9 mouse cellular contexts compared by ENCODE assay signal in the genomic region with DNA sequence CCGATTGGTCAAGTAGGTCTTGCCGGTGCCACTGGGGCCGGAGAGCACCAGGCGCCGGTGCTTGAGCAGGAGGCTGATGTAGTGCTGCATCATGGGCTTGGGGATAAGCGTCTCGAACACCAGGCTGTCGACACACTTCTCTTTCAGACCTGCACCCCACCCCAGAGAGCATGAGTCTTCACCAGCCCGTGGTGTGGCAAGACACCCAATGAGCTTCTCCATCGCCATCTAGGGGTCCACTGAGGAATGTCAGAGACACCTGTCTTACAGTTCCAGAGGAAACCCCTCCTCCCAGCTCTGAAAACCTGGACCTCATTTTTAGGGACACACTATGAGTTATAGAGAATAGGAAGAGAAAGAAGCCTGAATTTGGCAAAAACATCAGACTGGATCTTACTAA. TPM values are rescaled to one million over a fixed set of nuclear protein-coding genes. Genes with fewer than 3 reads are reported as not detected.
A peak's percentile ranks its signal among the peaks of the same experiment; 100 is the strongest.
DNase-seq lines count a peak whose midpoint lies in the region; ATAC-seq and TF ChIP-seq lines count a peak whose summit lies in the region.
"Had no signal": no experiment of that assay in that cellular context is flagged by ENCODE, and none has a peak within 500 bp of the region (broad histone marks: within the 10 kb centered on the region; RNA-seq: fewer than 3 reads in every experiment).

No protein-coding gene starts in this region.

- whole genome bisulfite sequencing in forebrain, embryonic 13.5 days = 85% methylated on average over 10 of the region's 10 CpGs
- WGBS in forebrain, embryonic 10.5 days = 89% methylated on average over 10 of the region's 10 CpGs
- 76% methylated on average over 10 of the region's 10 CpGs for WGBS in liver, adult 2 months
- WGBS in liver, embryonic 12.5 days (ENCODE audit: insufficient replicate concordance) = 61% methylated on average over 10 of the region's 10 CpGs

- ATAC-seq in forebrain, embryonic 13.5 days = peak; percentile 36; the same call in 1 of the 2 replicates
- no peak for ATAC-seq in liver, embryonic 12.5 days

- TF ChIP-seq POLR2A in liver, adult 2 months (IDR thresholded peaks at IDR 0.05; ENCODE audit: extremely low read depth, insufficient read depth, low read length) = no peak
- TF ChIP-seq POLR2A in bone marrow macrophage, adult 2 months (IDR thresholded peaks at IDR 0.05; ENCODE audit: borderline replicate concordance, low read depth, low read length) = no peak

- H3K79me2 ChIP-seq in liver, adult 2 months (ENCODE audit: control insufficient read depth, insufficient read depth, low read length) = no peaks in the 10 kb centered on the region

- H3K9ac ChIP-seq in forebrain, embryonic 13.5 days = no peak overlapping the region
- H3K9ac ChIP-seq in liver, adult 2 months (ENCODE audit: low read depth, low read length) = no peak overlapping the region
- no peak overlapping the region for H3K9ac ChIP-seq in liver, embryonic 12.5 days
- H3K9ac ChIP-seq: heart, embryonic 15.5 days had no signal

- no peak for DNase-seq in forebrain, embryonic 10.5 days (ENCODE audit: extremely low spot score, low spot score)
- DNase-seq in liver, adult 2 months (ENCODE audit: extremely low read depth, low read depth, low spot score) = no peak
- DNase-seq in lung, postnatal 14 days = peak; percentile 16
- DNase-seq in urinary bladder, adult 18-20 months (ENCODE audit: low spot score in 2 of 2) = no peak
- DNase-seq in layer of hippocampus, adult 9-11 months = no peak

- no peaks in the 10 kb centered on the region for H3K4me1 ChIP-seq in forebrain, embryonic 13.5 days
- H3K4me1 ChIP-seq in forebrain, embryonic 10.5 days = no peaks in the 10 kb centered on the region
- H3K4me1 ChIP-seq in liver, adult 2 months (ENCODE audit: control insufficient read depth, insufficient read depth, low read length) = no peaks in the 10 kb centered on the region
- no peaks in the 10 kb centered on the region for H3K4me1 ChIP-seq in liver, embryonic 12.5 days
- H3K4me1 ChIP-seq in bone marrow macrophage, adult 2 months (ENCODE audit: control insufficient read depth, insufficient read depth, low read length) = no peaks in the 10 kb centered on the region
- H3K4me1 ChIP-seq: heart, embryonic 15.5 days had no signal

- H3K4me2 ChIP-seq in forebrain, embryonic 13.5 days = no peak overlapping the region
- H3K4me2 ChIP-seq in liver, embryonic 12.5 days = no peak overlapping the region
- H3K4me2 ChIP-seq: heart, embryonic 15.5 days had no signal

- peak; percentile 52 for TF ChIP-seq CTCF in liver, adult 2 months (IDR thresholded peaks at IDR 0.05; ENCODE audit: low read depth, low read length)
- 0 out of 2 replicates have a peak, but pooled peaks have one; percentile 15 for TF ChIP-seq CTCF in bone marrow macrophage, adult 2 months (IDR thresholded peaks at IDR 0.05; ENCODE audit: low read depth, low read length)

- peaks cover 85% of the 10 kb centered on the region for H3K36me3 ChIP-seq in forebrain, embryonic 13.5 days (ENCODE audit: poor library complexity, severe bottlenecking)
- peaks cover 97% of the 10 kb centered on the region for H3K36me3 ChIP-seq in forebrain, embryonic 10.5 days (replicated peaks)
- H3K36me3 ChIP-seq in liver, adult 2 months (ENCODE audit: control insufficient read depth, insufficient read depth, low read length) = no peaks in the 10 kb centered on the region
- peaks cover 48% of the 10 kb centered on the region for H3K36me3 ChIP-seq in liver, embryonic 12.5 days

- no peak overlapping the region for H3K4me3 ChIP-seq in forebrain, embryonic 13.5 days
- H3K4me3 ChIP-seq in forebrain, embryonic 10.5 days = no peak overlapping the region
- H3K4me3 ChIP-seq in liver, adult 2 months (ENCODE audit: insufficient read depth, low read depth, low read length) = no peak overlapping the region
- H3K4me3 ChIP-seq in liver, embryonic 12.5 days = no peak overlapping the region
- H3K4me3 ChIP-seq in bone marrow macrophage, adult 2 months (ENCODE audit: insufficient read depth, low read length) = no peak overlapping the region
- H3K4me3 ChIP-seq: heart, embryonic 15.5 days had no signal

- H3K27ac ChIP-seq in forebrain, embryonic 13.5 days = no peak overlapping the region
- H3K27ac ChIP-seq in forebrain, embryonic 10.5 days = no peak overlapping the region
- H3K27ac ChIP-seq in liver, adult 2 months (replicated peaks; ENCODE audit: insufficient read depth, low read depth, low read length) = no peak overlapping the region
- no peak overlapping the region for H3K27ac ChIP-seq in liver, embryonic 12.5 days
- no peak overlapping the region for H3K27ac ChIP-seq in bone marrow macrophage, adult 2 months (ENCODE audit: insufficient read depth, low read depth, low read length)
- H3K27ac ChIP-seq: heart, embryonic 15.5 days had no signal

- H3K27me3 ChIP-seq in forebrain, embryonic 13.5 days = no peaks in the 10 kb centered on the region
- H3K27me3 ChIP-seq in forebrain, embryonic 10.5 days (ENCODE audit: poor library complexity, severe bottlenecking) = no peaks in the 10 kb centered on the region
- no peaks in the 10 kb centered on the region for H3K27me3 ChIP-seq in liver, adult 2 months (ENCODE audit: control insufficient read depth, insufficient read depth, low read length)
- H3K27me3 ChIP-seq in liver, embryonic 12.5 days (replicated peaks) = no peaks in the 10 kb centered on the region
- H3K27me3 ChIP-seq: heart, embryonic 15.5 days had no signal

- H3K9me3 ChIP-seq in forebrain, embryonic 13.5 days (replicated peaks) = no peaks in the 10 kb centered on the region
- no peaks in the 10 kb centered on the region for H3K9me3 ChIP-seq in forebrain, embryonic 10.5 days
- H3K9me3 ChIP-seq in liver, embryonic 12.5 days (replicated peaks) = no peaks in the 10 kb centered on the region
- H3K9me3 ChIP-seq: heart, embryonic 15.5 days had no signal

RNA-seq across cellular contexts. Expression of a gene that starts 22.0 kb away (rescaled TPM):
- 149 and 167 TPM in 2 replicates for polyA plus RNA-seq in forebrain, embryonic 13.5 days (2015; fragmentation: Nextera tagmentation; extraction: Ambion mirVana)
- 193 and 203 TPM in 2 replicates for polyA plus RNA-seq in forebrain, embryonic 10.5 days (2016; fragmentation: Nextera tagmentation; extraction: Ambion mirVana)
- 17.1 and 20.9 TPM in 2 replicates for total RNA-seq in liver, adult 2 months (2014; rRNA removed)
- polyA plus RNA-seq in liver, adult 2 months (2012; rRNA removed) = 27.2 and 29.5 TPM in 2 replicates
- 50.4 and 53.6 TPM in 2 replicates for polyA plus RNA-seq in liver, embryonic 12.5 days (2016; fragmentation: Nextera tagmentation; extraction: Ambion mirVana)
- 31.7 and 32.3 TPM in 2 replicates for polyA plus RNA-seq in bone marrow macrophage, adult 2 months (2012; ENCODE audit: insufficient read depth, insufficient read length, missing spikeins)
